Mouse (Mus musculus) E14TG2a.4 (cell line): Measurements from ENCODE around the gene Celf2.

Source experiments
- H3K27me3 ChIP-seq: 2 replicates; pipeline ENCODE4 v1.6.1; 2014; ENCODE audit warnings: low read length, control low read depth; ENCODE audit not compliant: insufficient read depth
- H3K36me3 ChIP-seq: 2 replicates; pipeline ENCODE4 v1.6.1; 2014; ENCODE audit warnings: low read length, control low read depth; ENCODE audit not compliant: insufficient read depth
- H3K4me1 ChIP-seq: replicated peaks from 2 replicates; pipeline ENCODE4 v1.6.1; 2014; ENCODE audit warnings: low read depth, low read length, control low read depth
- H3K4me3 ChIP-seq: replicated peaks from 2 replicates; pipeline ENCODE4 v1.5.1; 2014; ENCODE audit warnings: mild to moderate bottlenecking, low read length
- H3K9me3 ChIP-seq: 2 replicates; pipeline ENCODE4 v1.6.1; 2014; ENCODE audit warnings: low read length, control low read depth
- CTCF ChIP-seq: conservative IDR thresholded peaks from 2 replicates; pipeline ENCODE4 v1.5.1; 2014; ENCODE audit warnings: low read length
- NANOG ChIP-seq: IDR thresholded peaks from 2 replicates; pipeline ENCODE4 v1.6.1; 2014; ENCODE audit warnings: borderline replicate concordance, low read length, mixed read lengths
- POU5F1 ChIP-seq: IDR thresholded peaks from 2 replicates; pipeline ENCODE4 v1.6.1; 2014; ENCODE audit warnings: low read length, borderline replicate concordance

Celf2 gene

GRCm38 (mm10) chr2:7115801-7116200 is 393.6 kb downstream of the Celf2 start:
- H3K4me1 ChIP-seq, result peaks cover 3% of the 10 kb centered on the region; the same call in 1 of the 2 replicates
- no peak for TF ChIP-seq POU5F1
- no peak for TF ChIP-seq NANOG
- no peak for TF ChIP-seq CTCF
- no peak overlapping the region for H3K4me3 ChIP-seq
- H3K36me3 ChIP-seq, result no peaks in the 10 kb centered on the region
- H3K9me3 ChIP-seq, result no peaks in the 10 kb centered on the region
- no peaks in the 10 kb centered on the region for H3K27me3 ChIP-seq

DNA sequence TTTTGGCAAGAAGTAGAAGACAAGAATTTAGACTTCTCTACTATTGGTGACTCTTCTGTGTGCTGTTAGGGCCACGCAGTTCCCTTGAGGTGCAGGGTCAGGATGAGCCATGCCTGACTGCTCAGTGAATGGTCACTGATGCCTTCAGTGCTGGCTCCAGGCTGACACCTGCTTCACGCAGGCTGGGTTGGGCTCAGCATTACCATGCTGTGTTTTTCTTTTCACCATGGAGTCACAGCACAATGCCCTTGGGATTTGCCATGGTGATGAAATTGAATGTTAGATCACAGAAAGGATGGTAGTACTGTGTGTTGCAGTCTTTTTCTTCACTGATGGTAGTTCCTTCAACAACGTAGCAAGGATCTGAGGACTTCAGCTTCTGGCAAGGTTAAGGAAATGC is 394.2 kb downstream of the Celf2 start:
- no peak for TF ChIP-seq NANOG
- no peak for TF ChIP-seq CTCF
- TF ChIP-seq POU5F1, result no peak
- H3K27me3 ChIP-seq, result no peaks in the 10 kb centered on the region

DNA sequence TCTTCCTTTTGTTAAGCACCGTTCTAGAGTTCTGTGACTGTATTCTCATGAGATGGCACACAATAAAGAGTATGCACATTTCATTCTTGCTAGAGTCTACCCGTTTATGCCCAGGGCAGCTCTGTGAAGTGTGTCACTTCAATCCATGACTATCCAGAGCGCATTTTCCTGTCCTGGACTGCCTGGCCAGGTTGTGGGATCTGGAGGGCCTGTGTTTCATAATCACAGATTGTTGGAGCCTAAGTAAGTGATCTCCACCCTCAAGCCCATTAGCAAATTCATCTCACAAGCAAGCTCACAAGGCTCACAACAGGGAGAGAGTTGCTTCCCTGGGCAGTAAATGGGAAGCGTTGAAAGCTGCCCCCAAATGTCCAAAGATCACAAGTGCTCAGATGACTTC is 395.6 kb downstream of the Celf2 start:
- Histone ChIP-seq H3K36me3 (no peaks in the 10 kb centered on the region), H3K9me3 (no peaks in the 10 kb centered on the region), H3K27me3 (no peaks in the 10 kb centered on the region), H3K4me3 (no peak overlapping the region), H3K4me1 (peaks cover 3% of the 10 kb centered on the region; the same call in 1 of the 2 replicates)
- TF ChIP-seq CTCF, result no peak
- no peak for TF ChIP-seq NANOG
- TF ChIP-seq POU5F1, result no peak

More for the DNA sequence above, 394.2 kb downstream of the Celf2 start:
- H3K4me1 ChIP-seq, result peaks cover 3% of the 10 kb centered on the region; the same call in 1 of the 2 replicates
- no peaks in the 10 kb centered on the region for H3K36me3 ChIP-seq
- no peaks in the 10 kb centered on the region for H3K9me3 ChIP-seq
- H3K4me3 ChIP-seq, result no peak overlapping the region

DNA sequence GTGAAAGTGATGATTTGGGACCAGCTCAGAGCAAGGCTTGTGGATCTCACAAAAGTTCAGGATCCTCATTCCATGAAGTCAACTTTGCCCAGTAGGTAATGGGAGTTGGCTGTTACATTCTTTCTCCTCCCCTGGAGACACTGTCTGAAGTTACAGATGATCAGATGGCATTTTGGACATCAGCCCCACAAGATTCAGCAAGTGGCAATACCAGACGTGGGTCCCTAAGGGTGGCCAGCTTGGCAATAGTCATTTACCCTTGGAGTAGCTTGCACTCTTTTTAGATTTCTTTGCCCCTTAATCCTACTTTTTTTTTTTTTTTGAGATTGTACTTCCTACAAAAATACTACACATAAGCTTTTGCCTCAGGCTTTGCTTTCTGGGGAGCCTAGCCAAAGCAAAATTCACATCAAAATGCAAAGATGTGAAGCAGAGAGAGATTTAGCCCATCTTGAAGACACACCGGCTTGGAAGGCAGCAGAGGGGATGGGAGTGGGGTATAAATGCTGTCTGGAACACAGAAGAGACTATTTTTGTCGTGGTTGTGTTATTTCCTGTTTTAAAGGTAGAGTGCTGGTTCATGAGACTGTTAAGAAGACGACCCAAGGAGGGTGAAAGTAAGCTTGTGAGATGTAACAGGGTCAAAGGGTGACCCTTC is 397.1 kb downstream of the Celf2 start:
- TF ChIP-seq POU5F1, result no peak
- TF ChIP-seq NANOG, result no peak
- TF ChIP-seq CTCF, result no peak

DNA sequence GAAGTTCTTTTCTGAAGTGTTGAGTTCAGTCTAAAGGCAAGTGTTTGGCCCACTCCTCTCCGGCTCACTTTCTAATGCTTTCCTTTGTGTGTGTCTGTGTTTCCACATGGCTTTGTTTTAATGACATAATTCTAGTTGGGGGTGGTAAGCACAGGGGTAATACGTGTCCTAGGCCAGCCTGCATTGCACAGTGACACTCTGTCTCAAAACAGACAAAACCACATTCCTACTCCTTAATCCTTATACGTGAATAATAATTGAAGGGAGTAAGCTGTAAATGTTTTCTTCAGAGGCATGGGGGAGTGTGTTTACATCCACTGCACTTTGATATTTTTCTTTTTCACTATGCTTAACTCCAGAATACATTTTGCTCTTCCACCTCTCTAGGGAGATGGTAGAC is 415.9 kb downstream of the Celf2 start:
- H3K27me3 ChIP-seq, result no peaks in the 10 kb centered on the region
- no peaks in the 10 kb centered on the region for H3K36me3 ChIP-seq
- H3K4me1 ChIP-seq, result no peaks in the 10 kb centered on the region
- no peaks in the 10 kb centered on the region for H3K9me3 ChIP-seq
- H3K4me3 ChIP-seq, result no peak overlapping the region
- TF ChIP-seq CTCF (no peak), POU5F1 (no peak)

More for the DNA sequence above, 397.1 kb downstream of the Celf2 start:
- Histone ChIP-seq H3K4me1 (peaks cover 3% of the 10 kb centered on the region; the same call in 1 of the 2 replicates), H3K4me3 (no peak overlapping the region), H3K9me3 (no peaks in the 10 kb centered on the region), H3K27me3 (no peaks in the 10 kb centered on the region), H3K36me3 (no peaks in the 10 kb centered on the region)

GRCm38 (mm10) chr2:7092641-7093040 is 416.7 kb downstream of the Celf2 start:
- TF ChIP-seq CTCF, result no peak
- no peak for TF ChIP-seq NANOG
- no peak for TF ChIP-seq POU5F1
- H3K4me3 ChIP-seq, result no peak overlapping the region
- no peaks in the 10 kb centered on the region for H3K36me3 ChIP-seq

DNA sequence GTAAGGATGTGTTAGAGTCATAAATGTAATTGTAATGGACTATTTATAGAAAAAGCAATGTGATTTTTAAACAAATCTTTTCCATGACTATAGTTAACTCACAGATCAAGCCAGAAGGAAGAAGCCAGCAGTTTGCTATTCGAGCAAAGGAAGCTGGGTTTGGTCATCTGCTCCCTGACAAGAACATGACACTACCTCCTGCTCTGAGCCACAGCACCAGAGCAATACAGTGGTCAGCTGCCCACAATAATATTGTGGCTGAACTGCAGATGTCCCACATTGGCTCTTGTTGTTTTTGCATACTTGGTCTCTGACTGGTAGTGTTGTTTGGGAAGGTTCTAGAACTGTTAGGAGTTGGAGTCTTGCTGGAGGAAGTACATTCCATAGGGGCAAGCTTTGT is 418.9 kb downstream of the Celf2 start:
- Histone ChIP-seq H3K36me3 (no peaks in the 10 kb centered on the region), H3K27me3 (no peaks in the 10 kb centered on the region), H3K9me3 (no peaks in the 10 kb centered on the region), H3K4me1 (no peaks in the 10 kb centered on the region), H3K4me3 (no peak overlapping the region)
- no peak for TF ChIP-seq NANOG
- no peak for TF ChIP-seq CTCF
- no peak for TF ChIP-seq POU5F1

More at GRCm38 (mm10) chr2:7092641-7093040, 416.7 kb downstream of the Celf2 start:
- Histone ChIP-seq H3K4me1 (no peaks in the 10 kb centered on the region), H3K27me3 (no peaks in the 10 kb centered on the region), H3K9me3 (no peaks in the 10 kb centered on the region)

DNA sequence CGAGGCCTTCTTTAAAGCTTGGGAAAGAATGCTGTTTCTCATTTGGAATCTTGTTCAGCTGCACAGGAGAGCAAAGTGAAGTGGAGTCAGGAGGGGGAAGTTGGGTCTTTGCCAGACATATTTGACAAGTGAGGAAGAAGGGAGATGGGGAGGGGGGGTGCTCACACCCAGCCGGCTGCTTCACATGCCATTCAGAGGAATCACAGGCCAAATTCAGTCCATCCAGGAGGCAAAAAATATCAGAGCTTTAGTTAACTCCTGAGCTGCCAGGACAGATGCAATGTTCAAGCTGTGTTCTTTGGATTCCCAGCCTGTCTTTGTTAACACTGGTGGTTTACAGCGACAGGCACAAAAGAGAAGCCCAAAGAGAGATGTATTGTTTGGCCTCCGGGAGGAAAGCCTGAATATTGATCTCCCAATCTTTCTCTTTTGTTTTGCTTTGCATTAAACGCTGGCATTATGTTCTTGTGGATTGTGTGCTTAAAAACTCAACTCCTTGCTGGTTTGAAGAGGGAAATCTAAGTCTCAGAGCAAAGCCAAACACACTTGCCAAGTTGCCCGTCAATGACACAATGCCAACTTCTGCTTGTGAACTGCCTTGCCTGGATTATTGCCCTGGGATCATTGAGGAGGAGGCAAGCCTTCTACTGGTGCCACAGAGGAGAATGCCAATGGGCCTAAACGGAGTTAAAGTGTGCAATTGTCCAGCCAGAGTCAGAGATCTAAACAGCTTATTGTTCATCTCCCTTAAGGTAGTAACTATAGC is 420.1 kb downstream of the Celf2 start:
- Histone ChIP-seq H3K9me3 (no peaks in the 10 kb centered on the region), H3K36me3 (no peaks in the 10 kb centered on the region), H3K4me1 (no peaks in the 10 kb centered on the region), H3K4me3 (no peak overlapping the region), H3K27me3 (no peaks in the 10 kb centered on the region)
- TF ChIP-seq CTCF (no peak), NANOG (no peak), POU5F1 (no peak)

DNA sequence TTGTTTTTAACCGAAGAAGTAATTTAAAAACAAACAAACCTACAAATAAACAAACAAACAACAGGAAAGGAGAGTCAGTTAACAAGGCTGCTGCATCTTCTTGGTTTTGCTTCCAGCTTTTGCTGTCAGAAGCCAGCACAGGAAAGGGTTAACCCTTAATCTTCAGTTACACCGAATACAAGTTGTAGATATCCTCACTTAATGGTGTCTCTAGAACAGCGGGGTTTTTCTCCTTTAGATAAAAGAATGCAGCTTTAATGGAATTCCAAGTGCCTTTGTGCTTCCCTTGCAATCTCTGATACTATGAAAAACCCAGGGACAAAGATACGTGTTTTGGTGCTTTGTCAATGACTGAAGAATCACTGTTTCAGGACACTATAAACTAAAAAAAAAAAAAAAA is 420.8 kb downstream of the Celf2 start:
- H3K4me1 ChIP-seq, result no peaks in the 10 kb centered on the region
- H3K36me3 ChIP-seq, result no peaks in the 10 kb centered on the region
- no peak for TF ChIP-seq POU5F1
- no peak for TF ChIP-seq CTCF
- TF ChIP-seq NANOG, result no peak
- H3K9me3 ChIP-seq, result no peaks in the 10 kb centered on the region
- H3K4me3 ChIP-seq, result no peak overlapping the region
- no peaks in the 10 kb centered on the region for H3K27me3 ChIP-seq
